Mouse (Mus musculus): ENCODE measurements around the gene Acbd6. TPM values are rescaled to one million over a fixed set of nuclear protein-coding genes. Genes with fewer than 3 reads are reported as not detected.

The Acbd6 gene
- polyA plus RNA-seq, 1 experiment from 2014 or later: 48.2 TPM

GRCm38 (mm10) chr1:155663994-155664393, 106.1 kb downstream of the Acbd6 start:
- Histone ChIP-seq H3K4me3 (ENCODE audit: low read length) (no peak overlapping the region), H3K9me3 (ENCODE audit: control insufficient read depth, low read length) (no peaks in the 10 kb centered on the region), H3K27me3 (replicated peaks; ENCODE audit: control insufficient read depth, insufficient read depth, low read length) (no peaks in the 10 kb centered on the region), H3K4me1 (ENCODE audit: control insufficient read depth, insufficient read depth, low read length) (no peaks in the 10 kb centered on the region), H3K27ac (ENCODE audit: low read length) (no peak overlapping the region), H3K9ac (ENCODE audit: low read depth, low read length) (no peak overlapping the region), H3K36me3 (ENCODE audit: control insufficient read depth, insufficient read depth, low read length) (no peaks in the 10 kb centered on the region), H3K4me2 (ENCODE audit: low read depth, low read length) (no peak overlapping the region)
- WGBS: 80% methylated on average over 5 of the region's 5 CpGs
- ATAC-seq: no peak

- H3K9me3 ChIP-seq (ENCODE audit: control insufficient read depth, low read length): no peaks in the 10 kb centered on the region
Observed at GRCm38 (mm10) chr1:155675570-155675969, 117.7 kb downstream of the Acbd6 start.

GRCm38 (mm10) chr1:155681116-155681799, 123.3 kb downstream of the Acbd6 start:
- no peak overlapping the region for H3K4me3 ChIP-seq (ENCODE audit: low read length)
- no peak overlapping the region for H3K4me2 ChIP-seq (ENCODE audit: low read depth, low read length)
- H3K36me3 ChIP-seq (ENCODE audit: control insufficient read depth, insufficient read depth, low read length): no peaks in the 10 kb centered on the region
- no peak overlapping the region for H3K27ac ChIP-seq (ENCODE audit: low read length)
- ATAC-seq: no peak
- WGBS: 70% methylated on average over 10 of the region's 10 CpGs
- H3K4me1 ChIP-seq (ENCODE audit: control insufficient read depth, insufficient read depth, low read length): no peaks in the 10 kb centered on the region
- H3K27me3 ChIP-seq (replicated peaks; ENCODE audit: control insufficient read depth, insufficient read depth, low read length): no peaks in the 10 kb centered on the region
- no peak overlapping the region for H3K9ac ChIP-seq (ENCODE audit: low read depth, low read length)
- no peaks in the 10 kb centered on the region for H3K9me3 ChIP-seq (ENCODE audit: control insufficient read depth, low read length)

More at GRCm38 (mm10) chr1:155675570-155675969, 117.7 kb downstream of the Acbd6 start:
- no peaks in the 10 kb centered on the region for H3K27me3 ChIP-seq (replicated peaks; ENCODE audit: control insufficient read depth, insufficient read depth, low read length)
- 90% methylated on average over 6 of the region's 6 CpGs for WGBS
- H3K27ac ChIP-seq (ENCODE audit: low read length): no peak overlapping the region
- no peak overlapping the region for H3K4me3 ChIP-seq (ENCODE audit: low read length)
- ATAC-seq: no peak
- H3K36me3 ChIP-seq (ENCODE audit: control insufficient read depth, insufficient read depth, low read length): no peaks in the 10 kb centered on the region
- H3K4me1 ChIP-seq (ENCODE audit: control insufficient read depth, insufficient read depth, low read length): no peaks in the 10 kb centered on the region
- no peak overlapping the region for H3K4me2 ChIP-seq (ENCODE audit: low read depth, low read length)
- no peak overlapping the region for H3K9ac ChIP-seq (ENCODE audit: low read depth, low read length)

- ATAC-seq: no peak
- Histone ChIP-seq H3K9ac (ENCODE audit: low read depth, low read length) (no peak overlapping the region), H3K27me3 (replicated peaks; ENCODE audit: control insufficient read depth, insufficient read depth, low read length) (no peaks in the 10 kb centered on the region), H3K4me1 (ENCODE audit: control insufficient read depth, insufficient read depth, low read length) (no peaks in the 10 kb centered on the region), H3K9me3 (ENCODE audit: control insufficient read depth, low read length) (no peaks in the 10 kb centered on the region), H3K36me3 (ENCODE audit: control insufficient read depth, insufficient read depth, low read length) (no peaks in the 10 kb centered on the region), H3K4me2 (ENCODE audit: low read depth, low read length) (no peak overlapping the region), H3K27ac (ENCODE audit: low read length) (no peak overlapping the region), H3K4me3 (ENCODE audit: low read length) (no peak overlapping the region)
- 79% methylated on average over 15 of the region's 15 CpGs for WGBS
Observed at GRCm38 (mm10) chr1:155686816-155687215, 128.9 kb downstream of the Acbd6 start.

GRCm38 (mm10) chr1:155689141-155689540, 131.2 kb downstream of the Acbd6 start:
- WGBS: 87% methylated on average over 4 of the region's 4 CpGs

GRCm38 (mm10) chr1:155689558-155689957, 131.6 kb downstream of the Acbd6 start:
- Histone ChIP-seq H3K4me1 (ENCODE audit: control insufficient read depth, insufficient read depth, low read length) (no peaks in the 10 kb centered on the region), H3K27me3 (replicated peaks; ENCODE audit: control insufficient read depth, insufficient read depth, low read length) (no peaks in the 10 kb centered on the region), H3K4me2 (ENCODE audit: low read depth, low read length) (no peak overlapping the region), H3K9me3 (ENCODE audit: control insufficient read depth, low read length) (no peaks in the 10 kb centered on the region), H3K36me3 (ENCODE audit: control insufficient read depth, insufficient read depth, low read length) (no peaks in the 10 kb centered on the region), H3K27ac (ENCODE audit: low read length) (no peak overlapping the region), H3K9ac (ENCODE audit: low read depth, low read length) (no peak overlapping the region), H3K4me3 (ENCODE audit: low read length) (no peak overlapping the region)
- no peak for ATAC-seq
- WGBS: 88% methylated on average over 5 of the region's 5 CpGs

More at GRCm38 (mm10) chr1:155689141-155689540, 131.2 kb downstream of the Acbd6 start:
- no peak overlapping the region for H3K27ac ChIP-seq (ENCODE audit: low read length)
- no peaks in the 10 kb centered on the region for H3K4me1 ChIP-seq (ENCODE audit: control insufficient read depth, insufficient read depth, low read length)
- H3K9me3 ChIP-seq (ENCODE audit: control insufficient read depth, low read length): no peaks in the 10 kb centered on the region
- no peak for ATAC-seq
- H3K4me2 ChIP-seq (ENCODE audit: low read depth, low read length): no peak overlapping the region
- no peaks in the 10 kb centered on the region for H3K36me3 ChIP-seq (ENCODE audit: control insufficient read depth, insufficient read depth, low read length)
- H3K27me3 ChIP-seq (replicated peaks; ENCODE audit: control insufficient read depth, insufficient read depth, low read length): no peaks in the 10 kb centered on the region
- no peak overlapping the region for H3K4me3 ChIP-seq (ENCODE audit: low read length)
- no peak overlapping the region for H3K9ac ChIP-seq (ENCODE audit: low read depth, low read length)

- WGBS: 90% methylated on average over 6 of the region's 6 CpGs
- no peak overlapping the region for H3K4me2 ChIP-seq (ENCODE audit: low read depth, low read length)
- ATAC-seq: no peak
- no peaks in the 10 kb centered on the region for H3K27me3 ChIP-seq (replicated peaks; ENCODE audit: control insufficient read depth, insufficient read depth, low read length)
- H3K4me1 ChIP-seq (ENCODE audit: control insufficient read depth, insufficient read depth, low read length): no peaks in the 10 kb centered on the region
- H3K36me3 ChIP-seq (ENCODE audit: control insufficient read depth, insufficient read depth, low read length): no peaks in the 10 kb centered on the region
- no peak overlapping the region for H3K4me3 ChIP-seq (ENCODE audit: low read length)
- H3K9me3 ChIP-seq (ENCODE audit: control insufficient read depth, low read length): no peaks in the 10 kb centered on the region
- no peak overlapping the region for H3K9ac ChIP-seq (ENCODE audit: low read depth, low read length)
- no peak overlapping the region for H3K27ac ChIP-seq (ENCODE audit: low read length)
Observed at GRCm38 (mm10) chr1:155692230-155692629, 134.3 kb downstream of the Acbd6 start.

GRCm38 (mm10) chr1:155693026-155693425, 135.1 kb downstream of the Acbd6 start:
- no peak for ATAC-seq
- Histone ChIP-seq H3K9ac (ENCODE audit: low read depth, low read length) (no peak overlapping the region), H3K4me2 (ENCODE audit: low read depth, low read length) (no peak overlapping the region), H3K36me3 (ENCODE audit: control insufficient read depth, insufficient read depth, low read length) (no peaks in the 10 kb centered on the region), H3K4me1 (ENCODE audit: control insufficient read depth, insufficient read depth, low read length) (no peaks in the 10 kb centered on the region), H3K27me3 (replicated peaks; ENCODE audit: control insufficient read depth, insufficient read depth, low read length) (no peaks in the 10 kb centered on the region), H3K27ac (ENCODE audit: low read length) (no peak overlapping the region), H3K4me3 (ENCODE audit: low read length) (no peak overlapping the region), H3K9me3 (ENCODE audit: control insufficient read depth, low read length) (no peaks in the 10 kb centered on the region)
- 52% methylated on average over 11 of the region's 11 CpGs for WGBS

GRCm38 (mm10) chr1:155693443-155693842, 135.5 kb downstream of the Acbd6 start:
- Histone ChIP-seq H3K27me3 (replicated peaks; ENCODE audit: control insufficient read depth, insufficient read depth, low read length) (no peaks in the 10 kb centered on the region), H3K36me3 (ENCODE audit: control insufficient read depth, insufficient read depth, low read length) (no peaks in the 10 kb centered on the region), H3K4me3 (ENCODE audit: low read length) (no peak overlapping the region), H3K27ac (ENCODE audit: low read length) (no peak overlapping the region), H3K4me1 (ENCODE audit: control insufficient read depth, insufficient read depth, low read length) (no peaks in the 10 kb centered on the region), H3K9me3 (ENCODE audit: control insufficient read depth, low read length) (no peaks in the 10 kb centered on the region), H3K4me2 (ENCODE audit: low read depth, low read length) (no peak overlapping the region), H3K9ac (ENCODE audit: low read depth, low read length) (no peak overlapping the region)
- no peak for ATAC-seq
- 43% methylated on average over 5 of the region's 5 CpGs for WGBS

Data from intestine, embryonic 16.5 days (tissue).